Mouse (Mus musculus) liver, adult 2 months (tissue): Measurements from ENCODE around the gene Ier5l.

ENCODE experiments used
- CTCF ChIP-seq: fragments of 200-500 bp; IDR thresholded peaks from 2 replicates; pipeline ENCODE4 v1.5.1; 2011; ENCODE audit warnings: low read depth, low read length, control low read depth
- POLR2A ChIP-seq: fragments of 200-500 bp; IDR thresholded peaks from 2 replicates; pipeline ENCODE4 v1.6.1; 2011; ENCODE audit warnings: low read length, control low read depth; ENCODE audit not compliant: insufficient read depth; ENCODE audit errors: extremely low read depth

DNA sequence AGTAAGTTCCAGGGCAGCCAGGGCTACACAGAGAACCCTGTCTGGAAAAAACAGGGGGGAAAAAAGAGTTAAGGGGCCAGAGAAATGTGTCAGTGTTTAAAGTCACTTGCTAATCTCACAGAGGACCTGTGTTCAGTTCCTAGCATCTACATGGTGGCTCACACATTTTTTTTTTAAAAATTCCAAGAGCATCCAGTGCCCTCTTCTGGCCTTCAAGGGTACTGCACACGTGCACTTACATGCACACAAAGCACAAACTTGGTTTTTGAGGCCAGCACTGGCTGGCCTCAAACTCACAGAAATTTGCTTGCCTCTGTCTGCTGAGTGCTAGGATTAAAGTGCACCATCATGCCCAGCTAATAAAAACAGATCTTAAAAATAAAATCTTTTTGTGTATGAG lies 23.5 kb downstream of the Ier5l start:
- TF ChIP-seq POLR2A (no peak), CTCF (peak; percentile 43; the same call in 1 of the 2 replicates)
